Comparison of ENCODE assay signal across 26 mouse cellular contexts in genomic region chr3:54376014-54376413, GRCm38 (mm10).
"Had no signal": no experiment of that assay in that cellular context is flagged by ENCODE, and none has a peak within 500 bp of the region (broad histone marks: within the 10 kb centered on the region; RNA-seq: fewer than 3 reads in every experiment).

No protein-coding gene starts in this region.

- H3K9me3 ChIP-seq: heart, embryonic 13.5 days; heart, embryonic 15.5 days; hindbrain, embryonic 13.5 days; hindbrain, embryonic 15.5 days; kidney, embryonic 15.5 days; limb, embryonic 10.5 days; limb, embryonic 12.5 days had no signal

- H3K27me3 ChIP-seq: heart, embryonic 13.5 days; heart, embryonic 15.5 days; hindbrain, embryonic 13.5 days; hindbrain, embryonic 15.5 days; kidney, embryonic 15.5 days; limb, embryonic 12.5 days had no signal

- H3K4me2 ChIP-seq: heart, embryonic 11.5 days; heart, embryonic 13.5 days; heart, embryonic 15.5 days; hindbrain, embryonic 13.5 days; hindbrain, embryonic 15.5 days; kidney, embryonic 15.5 days; limb, embryonic 12.5 days; liver, embryonic 11.5 days had no signal

- H3K4me3 ChIP-seq: heart, adult 2 months; heart, embryonic 13.5 days; heart, embryonic 15.5 days; hindbrain, embryonic 13.5 days; hindbrain, embryonic 15.5 days; kidney, embryonic 15.5 days; layer of hippocampus, adult 2 months; left cerebral cortex, adult 2 months; limb, embryonic 10.5 days; limb, embryonic 12.5 days had no signal

- H3K36me3 ChIP-seq: heart, embryonic 15.5 days; hindbrain, embryonic 13.5 days; hindbrain, embryonic 15.5 days; kidney, embryonic 15.5 days; limb, embryonic 10.5 days; limb, embryonic 12.5 days had no signal

- DNase-seq: gastrocnemius, postnatal 14 days; gastrocnemius, postnatal 36 days; heart, adult 11 months; heart, adult 2 months; heart, postnatal 14 days; heart, postnatal 36 days; kidney, adult 11 months; kidney, adult 2 months; kidney, adult 9 months; kidney, postnatal 14 days; kidney, postnatal 4 days; liver had no signal

- H3K27ac ChIP-seq: heart, adult 2 months; heart, embryonic 13.5 days; heart, embryonic 15.5 days; hindbrain, embryonic 13.5 days; hindbrain, embryonic 15.5 days; hindbrain, postnatal 0 days; kidney, embryonic 15.5 days; kidney, postnatal 0 days; layer of hippocampus, adult 2 months; left cerebral cortex, adult 2 months; limb, embryonic 10.5 days; limb, embryonic 12.5 days had no signal

- ATAC-seq: hindbrain, postnatal 0 days; intestine, embryonic 16.5 days had no signal

- H3K9ac ChIP-seq: heart, embryonic 13.5 days; heart, embryonic 15.5 days; hindbrain, embryonic 13.5 days; hindbrain, embryonic 15.5 days; kidney, embryonic 15.5 days; limb, embryonic 12.5 days had no signal

- H3K4me1 ChIP-seq: heart, embryonic 13.5 days; heart, embryonic 15.5 days; hindbrain, embryonic 15.5 days had no signal
